Mouse (Mus musculus): ENCODE results near the gene Pes1.
A peak's percentile ranks its signal among the peaks of the same experiment; 100 is the strongest.
"Not testable (repeated sequence)": the region's sequence is repeated elsewhere in the genome, so short reads cannot be mapped to it uniquely, and the experiment has no call there.

Pes1 gene

GRCm38 (mm10) chr11:3963610-3964415 is at the start of gene Pes1:
Gene Pes1, plus strand, starts transcription at chr11:3963975.
- peak; percentile 75 to 79 for DNase-seq (ENCODE audit: low spot score in 2 of 2)

GRCm38 (mm10) chr11:3914109-3914840 is 49.5 kb upstream of the Pes1 start, which contains the start of gene Slc35e4:
Gene Slc35e4, minus strand, starts transcription at chr11:3914664.
- peak; percentile 57 to 61 for DNase-seq (ENCODE audit: low spot score in 2 of 2)

GRCm38 (mm10) chr11:3918738-3919137 is 45.0 kb upstream of the Pes1 start:
- DNase-seq (ENCODE audit: low spot score in 2 of 2) = no peak

- DNase-seq (ENCODE audit: low spot score in 2 of 2) = no peak
These were observed 43.3 kb upstream of the Pes1 start for GRCm38 (mm10) chr11:3920476-3920875.

- peak in 1 of 2 experiments; percentile 34 for DNase-seq (ENCODE audit: low spot score in 2 of 2)
These were observed 42.4 kb upstream of the Pes1 start for GRCm38 (mm10) chr11:3921281-3921850.

- no peak for DNase-seq (ENCODE audit: low spot score in 2 of 2)
These were observed 41.7 kb upstream of the Pes1 start for GRCm38 (mm10) chr11:3922115-3922514.

- no peak for DNase-seq (ENCODE audit: low spot score in 2 of 2)
These were observed 41.0 kb upstream of the Pes1 start for GRCm38 (mm10) chr11:3922731-3923130.

- no peak for DNase-seq (ENCODE audit: low spot score in 2 of 2)
These were observed 37.9 kb upstream of the Pes1 start for GRCm38 (mm10) chr11:3925916-3926315.

GRCm38 (mm10) chr11:3930019-3930418 is 33.8 kb upstream of the Pes1 start:
- DNase-seq (ENCODE audit: low spot score in 2 of 2) = no peak

- DNase-seq (ENCODE audit: low spot score in 2 of 2) = no peak
These were observed 32.8 kb upstream of the Pes1 start for GRCm38 (mm10) chr11:3930931-3931330.

- peak; percentile 78 for DNase-seq (ENCODE audit: low spot score in 2 of 2)
These were observed 32.1 kb upstream of the Pes1 start, which contains the start of gene Tcn2 for GRCm38 (mm10) chr11:3931511-3932211. Gene Tcn2, minus strand, starts transcription at chr11:3932159.

- no peak for DNase-seq (ENCODE audit: low spot score in 2 of 2)
These were observed 30.0 kb upstream of the Pes1 start for GRCm38 (mm10) chr11:3933756-3934285.

GRCm38 (mm10) chr11:3935135-3935534 is 28.6 kb upstream of the Pes1 start:
- DNase-seq (ENCODE audit: low spot score in 2 of 2) = no peak

GRCm38 (mm10) chr11:3936318-3936717 is 27.5 kb upstream of the Pes1 start:
- no peak for DNase-seq (ENCODE audit: low spot score in 2 of 2)

- no peak for DNase-seq (ENCODE audit: low spot score in 2 of 2)
These were observed 26.4 kb upstream of the Pes1 start for GRCm38 (mm10) chr11:3937321-3937874.

- no peak for DNase-seq (ENCODE audit: low spot score in 2 of 2)
These were observed 22.4 kb upstream of the Pes1 start for GRCm38 (mm10) chr11:3941371-3941770.

- DNase-seq (ENCODE audit: low spot score in 2 of 2) = no peak
These were observed 17.4 kb upstream of the Pes1 start for GRCm38 (mm10) chr11:3946386-3946785.

GRCm38 (mm10) chr11:3954876-3955275 is 8.9 kb upstream of the Pes1 start:
- not testable (repeated sequence) for DNase-seq (ENCODE audit: low spot score in 2 of 2)

GRCm38 (mm10) chr11:3955371-3955770 is 8.4 kb upstream of the Pes1 start:
- not testable (repeated sequence) for DNase-seq (ENCODE audit: low spot score in 2 of 2)

- no peak for DNase-seq (ENCODE audit: low spot score in 2 of 2)
These were observed 2.9 kb upstream of the Pes1 start for GRCm38 (mm10) chr11:3960901-3961300.

GRCm38 (mm10) chr11:3961761-3962160 is 2.0 kb upstream of the Pes1 start:
- no peak for DNase-seq (ENCODE audit: low spot score in 2 of 2)

All from spleen, postnatal 36 days (tissue).